Mouse (Mus musculus) cerebellum, adult 11 months (tissue): ENCODE measurements around the gene Kcnk2.

ENCODE experiments used
- DNase-seq: peaks from one replicate; pipeline ENCODE4 v3.0.0; 2022

The Kcnk2 gene

GRCm38 (mm10) chr1:189402223-189402943 is at the start of gene Kcnk2:
Gene Kcnk2, minus strand, starts transcription at chr1:189402273.
- no peak for DNase-seq

- no peak for DNase-seq
These were observed 38.7 kb upstream of the Kcnk2 start for GRCm38 (mm10) chr1:189440741-189441140.

GRCm38 (mm10) chr1:189437126-189437525 is 35.1 kb upstream of the Kcnk2 start:
- DNase-seq, result no peak

GRCm38 (mm10) chr1:189435452-189435851 is 33.4 kb upstream of the Kcnk2 start:
- no peak for DNase-seq

GRCm38 (mm10) chr1:189431479-189431878 is 29.4 kb upstream of the Kcnk2 start:
- no peak for DNase-seq

GRCm38 (mm10) chr1:189430534-189430933 is 28.5 kb upstream of the Kcnk2 start:
- DNase-seq, result no peak

- DNase-seq, result no peak
These were observed 27.5 kb upstream of the Kcnk2 start for GRCm38 (mm10) chr1:189429566-189429965.

GRCm38 (mm10) chr1:189426252-189426651 is 24.2 kb upstream of the Kcnk2 start:
- no peak for DNase-seq

- DNase-seq, result no peak
These were observed 17.8 kb upstream of the Kcnk2 start for GRCm38 (mm10) chr1:189419914-189420313.

- no peak for DNase-seq
These were observed 7.8 kb upstream of the Kcnk2 start for GRCm38 (mm10) chr1:189409906-189410305.

GRCm38 (mm10) chr1:189405221-189405620 is 3.1 kb upstream of the Kcnk2 start:
- DNase-seq, result no peak

- DNase-seq, result no peak
These were observed 1.5 kb upstream of the Kcnk2 start for GRCm38 (mm10) chr1:189403546-189403945.

- no peak for DNase-seq
These were observed 1.1 kb upstream of the Kcnk2 start for GRCm38 (mm10) chr1:189403139-189403538.

- DNase-seq, result no peak
These were observed 15.2 kb downstream of the Kcnk2 start for GRCm38 (mm10) chr1:189386848-189387247.

- no peak for DNase-seq
These were observed 15.9 kb downstream of the Kcnk2 start for GRCm38 (mm10) chr1:189386141-189386540.

GRCm38 (mm10) chr1:189367722-189368121 is 34.4 kb downstream of the Kcnk2 start:
- no peak for DNase-seq

- no peak for DNase-seq
These were observed 37.9 kb downstream of the Kcnk2 start for GRCm38 (mm10) chr1:189364188-189364587.

GRCm38 (mm10) chr1:189362579-189362978 is 39.5 kb downstream of the Kcnk2 start:
- no peak for DNase-seq

GRCm38 (mm10) chr1:189359699-189360098 is 42.4 kb downstream of the Kcnk2 start:
- no peak for DNase-seq

- no peak for DNase-seq
These were observed 48.2 kb downstream of the Kcnk2 start for GRCm38 (mm10) chr1:189353887-189354286.

- no peak for DNase-seq
These were observed 50.3 kb downstream of the Kcnk2 start for GRCm38 (mm10) chr1:189351804-189352203.

GRCm38 (mm10) chr1:189349205-189349604 is 52.9 kb downstream of the Kcnk2 start:
- no peak for DNase-seq

- DNase-seq, result no peak
These were observed 56.9 kb downstream of the Kcnk2 start for GRCm38 (mm10) chr1:189345166-189345565.

GRCm38 (mm10) chr1:189343301-189344251 is 58.5 kb downstream of the Kcnk2 start:
- DNase-seq, result peak; percentile 8
